Mouse (Mus musculus) intestine, embryonic 14.5 days (tissue): Measurements from ENCODE around the gene Tcf15. TPM values are rescaled to one million over a fixed set of nuclear protein-coding genes. Genes with fewer than 3 reads are reported as not detected.
A peak's percentile ranks its signal among the peaks of the same experiment; 100 is the strongest.

Experiments used
- ATAC-seq: fragments of 200-750 bp; cut with Nextera tagmentation; replicated peaks from 2 replicates; pipeline ENCODE4 v1.8.0; 2017; ENCODE audit warnings: low read depth, moderate number of reproducible peaks, moderate TSS enrichment, moderate library complexity; ENCODE audit not compliant: low FRiP score, low TSS enrichment
- DNase-seq: peaks from one replicate; pipeline ENCODE4 v3.0.0-alpha.2; 2018; ENCODE audit warnings: low spot score
- H3K27ac ChIP-seq: fragments of 300-500 bp; sonication (generic); 2 replicates; pipeline ENCODE4 v1.5.1; 2014; ENCODE audit warnings: low read depth, mild to moderate bottlenecking, control low read depth
- H3K27me3 ChIP-seq: fragments of 300-500 bp; sonication (generic); replicated peaks from 2 replicates; pipeline ENCODE4 v1.6.1; 2014; ENCODE audit warnings: low read length, control low read depth; ENCODE audit not compliant: control insufficient read depth, insufficient read depth
- H3K36me3 ChIP-seq: fragments of 300-500 bp; sonication (generic); 2 replicates; pipeline ENCODE4 v1.6.1; 2014; ENCODE audit warnings: low read length, control low read depth; ENCODE audit not compliant: control insufficient read depth, insufficient read depth
- H3K4me1 ChIP-seq: fragments of 300-500 bp; sonication (generic); replicated peaks from 2 replicates; pipeline ENCODE4 v1.6.1; 2014; ENCODE audit warnings: low read length, control low read depth, mixed read lengths; ENCODE audit not compliant: control insufficient read depth, insufficient read depth
- H3K4me2 ChIP-seq: fragments of 300-500 bp; sonication (generic); 2 replicates; pipeline ENCODE4 v1.6.1; 2014; ENCODE audit warnings: low read length
- H3K4me3 ChIP-seq: fragments of 300-500 bp; sonication (generic); 2 replicates; pipeline ENCODE4 v1.5.1; 2014; ENCODE audit warnings: low read depth, low read length, control low read depth, mixed read lengths
- H3K9ac ChIP-seq: fragments of 300-500 bp; sonication (generic); 2 replicates; pipeline ENCODE4 v1.6.1; 2014; ENCODE audit warnings: mild to moderate bottlenecking, low read length
- H3K9me3 ChIP-seq: fragments of 300-500 bp; sonication (generic); 2 replicates; pipeline ENCODE4 v1.6.1; 2016; ENCODE audit warnings: low read length, control low read depth; ENCODE audit not compliant: control insufficient read depth
- WGBS: fragments of 180-500 bp; shearing (Covaris S2); extraction: QIAGEN DNeasy Blood & Tissue Kit; methylation state at CpG from one replicate; pipeline ENCODE4 v1.1.7; 2014; 5-methylcytosine and 5-hydroxymethylcytosine counted together
- polyA plus RNA-seq: library from polyadenylated mRNA; unstranded; fragments of >200 nt; fragmentation: Nextera tagmentation; extraction: Ambion mirVana; gene quantifications from 2 replicates; pipeline ENCODE4 v1.2.1, GENCODE M21; 2014

The Tcf15 gene
- polyA plus RNA-seq, 1 experiment from 2014 or later: 15.9 TPM

GRCm38 (mm10) chr2:152132691-152133090 is 10.7 kb upstream of the Tcf15 start:
- no peak for DNase-seq
- no peaks in the 10 kb centered on the region for H3K27me3 ChIP-seq
- H3K4me1 ChIP-seq: no peaks in the 10 kb centered on the region
- 42% methylated on average over 8 of the region's 8 CpGs for WGBS
- no peak overlapping the region for H3K27ac ChIP-seq
- no peak overlapping the region for H3K4me2 ChIP-seq
- no peak overlapping the region for H3K9ac ChIP-seq
- no peak overlapping the region for H3K4me3 ChIP-seq
- H3K9me3 ChIP-seq: no peaks in the 10 kb centered on the region
- H3K36me3 ChIP-seq: no peaks in the 10 kb centered on the region
- ATAC-seq: no peak

- Histone ChIP-seq H3K4me3 (no peak overlapping the region), H3K4me1 (peaks cover 11% of the 10 kb centered on the region; the same call in 1 of the 2 replicates), H3K27ac (no peak overlapping the region), H3K36me3 (no peaks in the 10 kb centered on the region), H3K27me3 (peaks cover 20% of the 10 kb centered on the region), H3K4me2 (no peak overlapping the region), H3K9ac (no peak overlapping the region), H3K9me3 (no peaks in the 10 kb centered on the region)
- no peak for DNase-seq
- no peak for ATAC-seq
- WGBS: 71% methylated on average over 10 of the region's 10 CpGs
These were observed 4.0 kb upstream of the Tcf15 start for GRCm38 (mm10) chr2:152139191-152139987.

GRCm38 (mm10) chr2:152140941-152141340 is 2.4 kb upstream of the Tcf15 start:
- WGBS: 49% methylated on average over 11 of the region's 11 CpGs
- Histone ChIP-seq H3K9ac (no peak overlapping the region), H3K4me1 (peaks cover 11% of the 10 kb centered on the region; the same call in 1 of the 2 replicates), H3K9me3 (no peaks in the 10 kb centered on the region), H3K27ac (no peak overlapping the region), H3K4me2 (no peak overlapping the region), H3K36me3 (no peaks in the 10 kb centered on the region), H3K27me3 (peaks cover 28% of the 10 kb centered on the region), H3K4me3 (no peak overlapping the region)
- no peak for DNase-seq
- no peak for ATAC-seq

- WGBS: 50% methylated on average over 1 of the region's 1 CpGs
- ATAC-seq (no peak), DNase-seq (no peak)
- H3K36me3 ChIP-seq: no peaks in the 10 kb centered on the region
- H3K4me1 ChIP-seq: peaks cover 11% of the 10 kb centered on the region; the same call in 1 of the 2 replicates
- peak overlapping the region; percentile 83 for H3K4me2 ChIP-seq
- H3K4me3 ChIP-seq: peak overlapping the region; percentile 28
- peak overlapping the region; percentile 48 for H3K27ac ChIP-seq
- peaks cover 28% of the 10 kb centered on the region for H3K27me3 ChIP-seq
- no peaks in the 10 kb centered on the region for H3K9me3 ChIP-seq
- H3K9ac ChIP-seq: peak overlapping the region; percentile 12; the same call in 1 of the 2 replicates
These were observed 1.9 kb upstream of the Tcf15 start for GRCm38 (mm10) chr2:152141491-152141890.

GRCm38 (mm10) chr2:152142046-152142445 is 1.3 kb upstream of the Tcf15 start:
- Histone ChIP-seq H3K27ac (peak overlapping the region; percentile 48), H3K9me3 (no peaks in the 10 kb centered on the region), H3K36me3 (no peaks in the 10 kb centered on the region), H3K4me2 (peak overlapping the region; percentile 83), H3K27me3 (peaks cover 28% of the 10 kb centered on the region), H3K4me3 (peak overlapping the region; percentile 28), H3K4me1 (peaks cover 11% of the 10 kb centered on the region; the same call in 1 of the 2 replicates), H3K9ac (peak overlapping the region; percentile 12; the same call in 1 of the 2 replicates)
- ATAC-seq: peak; percentile 75
- WGBS: 1% methylated on average over 13 of the region's 13 CpGs
- DNase-seq: peak; percentile 80

GRCm38 (mm10) chr2:152142571-152142970 is 790 bp upstream of the Tcf15 start:
- WGBS: 7% methylated on average over 11 of the region's 11 CpGs
- peak overlapping the region; percentile 83 for H3K4me2 ChIP-seq
- peaks cover 28% of the 10 kb centered on the region for H3K27me3 ChIP-seq
- H3K27ac ChIP-seq: no peak overlapping the region
- H3K9me3 ChIP-seq: no peaks in the 10 kb centered on the region
- no peak overlapping the region for H3K9ac ChIP-seq
- no peak for ATAC-seq
- peak overlapping the region; percentile 48 for H3K4me3 ChIP-seq
- no peaks in the 10 kb centered on the region for H3K36me3 ChIP-seq
- peaks cover 11% of the 10 kb centered on the region; the same call in 1 of the 2 replicates for H3K4me1 ChIP-seq
- DNase-seq: no peak

- no peak for DNase-seq
- 21% methylated on average over 9 of the region's 9 CpGs for WGBS
- H3K27me3 ChIP-seq: peaks cover 28% of the 10 kb centered on the region
- H3K4me1 ChIP-seq: peaks cover 11% of the 10 kb centered on the region; the same call in 1 of the 2 replicates
- H3K4me3 ChIP-seq: peak overlapping the region; percentile 48
- H3K4me2 ChIP-seq: peak overlapping the region; percentile 83
- H3K27ac ChIP-seq: no peak overlapping the region
- no peaks in the 10 kb centered on the region for H3K36me3 ChIP-seq
- H3K9ac ChIP-seq: peak overlapping the region; percentile 40
- no peaks in the 10 kb centered on the region for H3K9me3 ChIP-seq
- ATAC-seq: no peak
These were observed 743 bp downstream of the Tcf15 start for GRCm38 (mm10) chr2:152144158-152144450.

GRCm38 (mm10) chr2:152144501-152144900 is 1.1 kb downstream of the Tcf15 start:
- no peak for DNase-seq
- peaks cover 11% of the 10 kb centered on the region; the same call in 1 of the 2 replicates for H3K4me1 ChIP-seq
- no peak overlapping the region for H3K27ac ChIP-seq
- peak overlapping the region; percentile 83 for H3K4me2 ChIP-seq
- H3K4me3 ChIP-seq: peak overlapping the region; percentile 48
- ATAC-seq: no peak
- H3K9me3 ChIP-seq: no peaks in the 10 kb centered on the region
- no peaks in the 10 kb centered on the region for H3K36me3 ChIP-seq
- H3K27me3 ChIP-seq: peaks cover 28% of the 10 kb centered on the region
- no peak overlapping the region for H3K9ac ChIP-seq
- WGBS: 67% methylated on average over 5 of the region's 5 CpGs

- Histone ChIP-seq H3K4me2 (no peak overlapping the region), H3K36me3 (no peaks in the 10 kb centered on the region), H3K4me3 (no peak overlapping the region), H3K9ac (no peak overlapping the region), H3K27ac (no peak overlapping the region), H3K9me3 (no peaks in the 10 kb centered on the region), H3K27me3 (peaks cover 25% of the 10 kb centered on the region), H3K4me1 (peaks cover 11% of the 10 kb centered on the region; the same call in 1 of the 2 replicates)
- 74% methylated on average over 2 of the region's 2 CpGs for WGBS
- ATAC-seq (no peak), DNase-seq (no peak)
These were observed 2.4 kb downstream of the Tcf15 start for GRCm38 (mm10) chr2:152145711-152146110.
